Mouse (Mus musculus): ENCODE measurements at regions not wholly inside any gene's neighbourhood (a gene's known extent, or its start where the extent isn't known, plus 50 kb on each side); places are given as distances from the start of the nearest gene placed in this dataset.
A peak's percentile ranks its signal among the peaks of the same experiment; 100 is the strongest.

DNA sequence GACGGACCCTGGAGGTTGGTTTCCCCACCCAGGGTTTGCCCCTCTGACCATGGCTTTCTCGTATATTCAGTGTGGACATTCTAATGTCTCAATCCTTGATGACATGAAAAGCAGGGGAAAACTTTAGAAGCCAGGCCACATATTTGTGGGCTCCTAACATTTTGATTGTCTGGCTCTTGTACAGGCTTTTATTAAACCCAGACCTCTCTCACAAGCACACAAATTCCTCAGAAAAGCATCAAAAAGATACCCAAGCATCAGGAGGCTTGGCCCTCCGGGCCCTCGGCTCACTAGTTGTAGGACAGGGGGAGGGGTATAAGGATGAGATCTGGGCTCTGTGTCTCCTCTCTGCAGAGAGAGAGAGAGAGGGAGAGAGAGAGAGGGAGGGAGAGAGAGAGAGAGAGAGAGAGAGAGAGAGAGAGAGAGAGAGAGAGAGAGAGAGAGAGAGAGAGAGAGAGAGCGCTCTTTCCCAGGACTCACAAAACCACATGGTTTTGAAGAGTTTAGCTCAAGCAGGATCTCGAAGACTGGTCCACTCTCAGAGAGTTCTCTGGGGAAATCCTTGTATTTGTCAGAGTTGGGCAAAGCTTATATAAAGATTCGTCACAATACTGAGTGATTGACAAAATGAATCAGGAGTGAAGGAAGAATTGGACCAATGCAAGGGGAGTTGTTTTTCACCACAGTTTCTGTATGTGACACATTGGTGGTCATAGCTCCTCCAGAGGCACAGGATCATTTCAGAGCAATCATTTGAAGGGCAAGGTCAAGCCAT is 167.2 kb upstream of the Cxcl12 start:
- DNase-seq, result no peak

DNA sequence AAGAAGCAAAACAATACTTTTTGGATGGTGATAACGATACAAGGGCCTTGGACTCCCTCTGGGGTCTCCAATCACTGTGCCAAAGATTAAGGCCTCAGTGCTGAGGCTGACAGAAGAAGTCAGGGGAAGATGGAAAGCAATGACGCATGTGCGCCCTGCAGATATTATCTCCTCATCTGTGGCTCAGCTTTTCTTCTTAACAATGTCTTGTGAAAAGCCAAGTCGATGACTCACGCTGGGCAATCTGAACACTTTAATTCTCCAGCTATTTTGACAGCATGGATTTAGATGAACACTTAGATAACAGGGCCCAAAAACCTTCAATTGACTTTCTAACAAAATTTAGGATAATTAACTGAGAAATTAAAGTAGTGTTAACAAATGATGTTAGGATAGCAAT is 155.7 kb upstream of the Cxcl12 start:
- no peak for DNase-seq

GRCm38 (mm10) chr6:117015461-117015860 is 152.9 kb upstream of the Cxcl12 start:
- DNase-seq, result no peak

GRCm38 (mm10) chr6:117021851-117022250 is 146.5 kb upstream of the Cxcl12 start:
- DNase-seq, result no peak

- DNase-seq, result no peak
Observed at GRCm38 (mm10) chr6:117032042-117032746, 136.1 kb upstream of the Cxcl12 start.

DNA sequence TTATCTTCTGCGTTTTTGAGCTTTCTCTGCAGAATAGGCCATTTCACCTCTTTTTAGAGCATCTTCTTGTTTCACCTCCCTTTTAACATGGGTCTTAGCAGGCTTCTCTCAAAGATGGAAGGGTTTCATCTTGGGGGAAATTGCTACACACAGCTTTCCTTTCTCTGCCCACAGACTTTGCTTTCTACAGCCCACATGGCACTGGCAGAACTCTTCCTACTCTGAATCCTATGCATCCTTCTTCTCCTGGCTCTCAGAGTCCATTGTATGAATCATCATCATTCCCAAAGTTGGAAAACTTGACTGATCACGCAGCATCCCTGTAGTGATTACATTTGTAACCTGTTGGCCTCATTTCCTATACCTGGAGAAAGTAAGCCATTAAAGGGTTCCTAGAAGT is 124.6 kb upstream of the Cxcl12 start:
- no peak for DNase-seq

DNA sequence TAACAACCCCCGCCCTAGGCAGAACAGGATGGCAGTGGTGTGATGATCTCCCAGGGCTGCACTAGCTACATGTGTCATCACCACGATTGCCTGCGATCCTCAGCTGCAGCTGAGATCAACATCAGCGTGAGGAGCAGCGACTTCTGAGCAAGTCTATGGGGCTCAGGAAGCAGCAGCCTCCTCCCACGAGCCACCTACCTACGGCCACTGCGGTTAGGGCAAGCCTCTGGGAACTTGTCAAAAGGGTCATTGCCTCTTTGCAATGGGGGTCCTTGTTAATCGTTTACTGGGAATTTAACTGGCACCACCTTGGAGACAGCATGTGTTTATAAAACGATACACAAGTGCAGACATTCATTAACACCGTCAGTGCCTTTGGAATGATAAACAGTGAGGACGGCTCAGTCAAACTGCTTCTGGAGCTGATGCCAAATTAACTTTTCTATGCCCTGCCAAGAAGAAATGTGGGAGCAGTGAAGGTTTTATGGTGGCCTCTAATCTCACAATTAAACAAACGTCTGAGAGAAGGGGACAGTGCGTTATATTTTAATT is 118.8 kb upstream of the Cxcl12 start:
- no peak for DNase-seq

- peak; percentile 65 for DNase-seq
Observed at GRCm38 (mm10) chr6:117060688-117061087, 107.6 kb upstream of the Cxcl12 start.

DNA sequence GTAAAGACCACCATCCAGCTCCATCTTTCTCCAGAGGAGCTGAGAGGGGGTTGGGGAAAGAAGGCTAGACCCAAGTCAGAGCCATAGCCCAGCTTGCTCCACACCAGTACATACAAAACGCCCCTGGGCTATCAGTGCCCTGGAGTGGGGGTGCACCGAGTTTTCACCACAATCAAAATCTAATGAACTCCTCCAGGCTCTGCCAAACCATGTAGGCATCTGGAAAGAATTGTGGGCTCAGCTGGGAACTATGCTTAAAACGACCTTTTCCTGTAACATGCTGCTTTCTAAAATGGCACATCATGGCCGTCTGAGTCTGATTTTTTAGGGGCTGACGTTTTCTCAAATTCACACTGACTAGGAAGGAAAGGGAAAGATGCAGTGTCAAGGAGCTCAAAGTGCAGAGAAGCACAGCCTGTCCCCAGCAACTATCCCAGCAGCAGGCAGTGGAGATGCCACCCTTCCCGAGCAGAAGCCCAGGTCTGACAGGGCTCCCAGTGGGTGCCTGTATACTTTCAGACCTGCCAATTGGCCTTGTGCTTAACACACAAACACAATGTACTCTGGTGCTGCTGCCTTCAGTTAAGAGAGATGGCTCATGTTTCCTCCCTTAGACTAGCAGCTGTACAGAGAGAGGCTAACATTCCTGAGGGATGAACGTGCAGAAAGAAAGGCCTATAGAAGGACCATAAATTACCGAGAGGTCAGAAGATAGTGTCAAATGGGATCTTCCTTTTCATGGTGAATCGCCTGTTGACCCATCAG is 100.6 kb upstream of the Cxcl12 start:
- no peak for DNase-seq

DNA sequence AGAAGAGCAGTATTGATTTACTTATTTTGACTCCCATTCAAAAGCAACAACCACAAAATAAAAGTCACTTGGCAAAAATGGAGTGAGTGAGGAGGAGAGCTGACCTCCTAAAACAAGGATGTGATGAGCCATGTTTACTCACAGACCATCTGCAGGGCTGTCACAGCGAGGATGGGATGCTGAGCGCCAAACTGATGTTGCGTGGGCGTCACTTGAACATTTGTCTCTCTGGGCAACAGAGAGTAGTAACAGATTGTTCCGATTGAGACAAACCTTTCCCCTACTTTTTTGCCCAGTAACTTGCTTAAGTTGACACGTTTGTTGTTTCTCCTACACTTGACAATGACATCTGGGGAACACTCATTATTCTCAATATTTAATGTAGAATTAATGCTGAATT is 97.0 kb upstream of the Cxcl12 start:
- DNase-seq, result peak; percentile 8

GRCm38 (mm10) chr6:117071857-117072256 is 96.5 kb upstream of the Cxcl12 start:
- DNase-seq, result no peak

GRCm38 (mm10) chr6:117079500-117079899 is 88.8 kb upstream of the Cxcl12 start:
- DNase-seq, result no peak

DNA sequence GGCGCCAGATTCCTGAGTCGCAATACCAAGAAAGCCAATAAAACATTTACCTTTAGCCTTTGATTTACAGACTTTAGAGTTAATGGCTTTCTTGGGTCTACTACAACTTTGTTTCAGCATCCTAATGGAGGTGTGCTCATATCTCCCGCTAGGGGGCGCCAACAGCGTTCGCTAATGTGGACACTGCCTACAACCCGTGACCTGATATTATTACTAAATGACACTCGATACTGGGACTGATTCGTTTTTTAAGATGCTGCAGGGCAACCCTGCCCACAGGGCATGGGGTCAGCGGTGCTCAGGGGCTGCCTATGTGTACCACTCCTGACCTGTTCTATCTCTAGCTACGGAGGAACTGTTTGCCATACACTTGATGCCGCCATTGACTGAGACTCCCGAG is 87.4 kb upstream of the Cxcl12 start:
- peak; percentile 52 for DNase-seq

DNA sequence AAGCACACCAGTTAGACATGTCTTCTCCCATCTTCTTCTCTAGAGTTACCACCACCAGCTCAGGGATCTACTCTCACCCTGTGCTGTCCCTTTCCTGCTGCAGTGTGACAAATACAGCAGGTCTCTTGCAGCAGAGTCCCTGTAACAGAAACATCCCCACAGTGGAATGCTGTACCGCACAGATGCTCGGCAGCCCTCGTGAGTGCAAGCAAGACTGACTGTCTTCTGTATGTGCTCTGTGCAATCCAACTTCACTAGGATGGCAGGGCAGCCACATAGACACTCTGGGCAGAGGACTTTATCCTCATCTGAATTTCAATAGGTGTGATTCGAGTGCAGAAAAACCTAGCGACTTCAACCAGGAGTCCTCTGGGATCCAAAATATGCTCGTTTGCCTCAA is 84.1 kb upstream of the Cxcl12 start:
- DNase-seq, result no peak

DNA sequence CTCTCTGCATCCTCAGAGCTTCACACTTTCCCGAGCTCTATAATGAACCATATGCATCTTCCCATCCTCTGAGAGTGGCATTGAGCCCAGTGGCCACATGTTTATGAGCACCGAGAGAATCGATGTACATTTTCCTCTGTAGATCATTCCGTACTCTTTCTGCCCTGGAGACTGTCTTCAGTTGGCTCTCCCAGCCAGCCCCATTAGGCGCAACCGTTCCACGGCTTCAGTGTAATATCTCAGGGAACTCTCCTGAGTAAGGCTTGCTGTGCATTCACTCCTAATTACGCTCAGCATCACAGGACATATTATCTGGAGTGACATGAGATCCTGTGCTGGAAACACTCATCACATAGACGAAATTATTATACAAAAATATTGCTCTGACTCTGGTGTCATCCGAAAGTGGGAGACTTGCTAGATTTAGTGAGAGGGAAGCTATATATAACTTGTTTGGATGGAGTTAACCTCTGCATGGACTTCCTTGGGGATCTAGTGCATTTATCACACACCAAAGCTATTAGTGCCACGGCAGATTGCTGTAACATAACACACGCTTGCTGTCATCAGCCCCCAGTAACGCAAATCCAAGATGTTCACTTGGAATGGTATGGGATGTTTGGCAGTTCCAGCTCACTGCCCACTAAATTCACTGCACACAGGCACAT is 83.4 kb upstream of the Cxcl12 start:
- DNase-seq, result no peak

- DNase-seq, result no peak
Observed at GRCm38 (mm10) chr6:117094742-117095141, 73.6 kb upstream of the Cxcl12 start.

DNA sequence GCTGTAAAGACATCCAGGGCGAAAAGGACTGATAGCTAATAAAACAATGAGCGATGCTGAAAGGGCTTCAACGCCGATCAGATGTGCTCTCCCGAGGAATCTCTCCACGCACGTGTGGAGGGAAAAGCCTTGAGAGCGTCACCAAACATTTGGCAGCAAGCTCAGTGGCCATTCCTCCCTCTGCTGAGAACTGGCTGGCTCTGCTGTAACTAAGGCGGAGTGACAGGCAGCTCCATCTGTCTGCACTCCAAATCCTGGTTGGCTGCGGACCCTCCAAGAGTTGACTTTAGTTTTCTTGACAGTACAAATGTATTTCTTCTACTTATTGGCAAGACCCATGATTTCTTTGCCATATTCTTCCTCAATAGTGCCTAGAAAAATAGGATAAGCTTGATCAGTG is 68.5 kb upstream of the Cxcl12 start:
- no peak for DNase-seq

- no peak for DNase-seq
Observed at GRCm38 (mm10) chr6:117102693-117103092, 65.6 kb upstream of the Cxcl12 start.

DNA sequence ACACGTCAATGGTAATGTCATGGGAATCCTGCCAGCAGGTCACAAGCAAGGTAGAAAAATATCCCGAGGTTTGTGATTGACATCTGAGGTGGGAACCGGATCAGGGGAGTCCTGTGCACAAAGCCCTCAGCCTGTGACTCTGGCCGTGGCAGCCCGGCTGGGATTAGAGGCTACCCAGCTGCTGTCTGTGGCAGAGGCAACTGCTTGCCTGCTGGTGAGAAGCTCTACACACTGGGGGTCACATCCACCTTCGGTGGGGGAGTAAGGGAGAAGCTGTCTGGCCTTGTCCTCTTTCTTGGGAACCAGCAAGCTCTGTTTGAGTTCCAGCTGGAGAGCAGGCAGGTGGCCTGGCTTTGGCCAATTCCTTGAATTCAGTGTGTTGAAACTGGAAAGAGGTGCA is 64.3 kb upstream of the Cxcl12 start:
- no peak for DNase-seq

- no peak for DNase-seq
Observed at GRCm38 (mm10) chr6:117104463-117104862, 63.9 kb upstream of the Cxcl12 start.

DNA sequence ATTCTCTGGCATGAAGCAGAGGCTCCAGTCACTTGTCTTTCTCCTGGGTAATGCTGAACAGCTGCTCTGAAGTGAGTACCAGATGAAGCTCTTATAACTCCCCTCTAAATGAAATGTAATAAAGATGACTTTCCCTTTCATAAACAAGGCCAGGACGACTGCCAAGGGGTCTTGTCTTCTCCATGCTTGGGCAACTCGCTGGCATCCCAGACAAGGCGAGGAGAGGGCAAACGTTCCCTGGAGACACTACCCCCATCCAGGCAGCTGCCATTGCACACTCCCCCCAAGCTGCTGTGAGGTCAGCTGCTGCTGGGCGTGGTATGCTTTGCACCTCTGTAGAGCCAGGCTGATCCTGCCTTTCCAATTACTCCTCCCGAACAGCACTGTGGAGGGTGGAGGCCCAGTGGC is 63.1 kb upstream of the Cxcl12 start:
- DNase-seq, result no peak

DNA sequence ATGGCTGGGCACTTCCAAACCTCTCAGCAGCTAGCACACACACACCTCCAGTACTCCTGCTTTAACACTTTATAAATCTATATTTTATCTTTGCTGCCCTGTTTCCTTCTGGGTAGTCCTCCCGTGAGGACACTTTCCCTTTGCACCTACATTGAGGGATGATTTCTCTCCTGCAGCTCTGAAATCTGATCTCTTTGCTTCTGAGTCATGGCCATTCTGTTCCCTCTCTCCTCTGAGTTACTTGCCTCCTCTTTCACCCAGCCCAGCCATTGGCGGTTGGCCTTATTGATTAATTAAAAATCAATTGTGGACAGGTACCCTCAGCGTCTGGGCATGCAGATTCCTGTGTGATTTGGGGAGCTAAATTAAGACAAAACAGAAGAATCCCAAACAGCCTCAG is 58.0 kb upstream of the Cxcl12 start:
- no peak for DNase-seq
